Mouse (Mus musculus) stomach, embryonic 16.5 days (tissue): ENCODE measurements around the gene Pgm5. TPM values are rescaled to one million over a fixed set of nuclear protein-coding genes. Genes with fewer than 3 reads are reported as not detected.

Experiments used
- ATAC-seq: fragments of 200-750 bp; cut with Nextera tagmentation; 2 replicates; pipeline ENCODE4 v1.8.0; 2017; ENCODE audit warnings: moderate number of reproducible peaks, moderate TSS enrichment; ENCODE audit not compliant: insufficient read depth, low FRiP score
- H3K27ac ChIP-seq: fragments of 300-500 bp; sonication (generic); 2 replicates; pipeline ENCODE4 v1.5.1; 2014; ENCODE audit warnings: low read length
- H3K27me3 ChIP-seq: fragments of 300-500 bp; sonication (generic); 2 replicates; pipeline ENCODE4 v1.6.1; 2014; ENCODE audit warnings: low read length, control low read depth, mixed read lengths; ENCODE audit not compliant: control insufficient read depth, insufficient read depth
- H3K36me3 ChIP-seq: fragments of 300-500 bp; sonication (generic); 2 replicates; pipeline ENCODE4 v1.6.1; 2014; ENCODE audit warnings: low read length; ENCODE audit not compliant: control insufficient read depth, insufficient read depth
- H3K4me1 ChIP-seq: fragments of 300-500 bp; sonication (generic); 2 replicates; pipeline ENCODE4 v1.6.1; 2014; ENCODE audit warnings: low read length, control low read depth, mixed read lengths; ENCODE audit not compliant: control insufficient read depth, insufficient read depth
- H3K4me2 ChIP-seq: fragments of 300-500 bp; sonication (generic); 2 replicates; pipeline ENCODE4 v1.6.1; 2014; ENCODE audit warnings: low read depth, low read length, mixed read lengths
- H3K4me3 ChIP-seq: fragments of 300-500 bp; sonication (generic); replicated peaks from 2 replicates; pipeline ENCODE4 v1.5.1; 2014; ENCODE audit warnings: mild to moderate bottlenecking, low read length
- H3K9ac ChIP-seq: fragments of 300-500 bp; sonication (generic); 2 replicates; pipeline ENCODE4 v1.6.1; 2014; ENCODE audit warnings: low read length
- H3K9me3 ChIP-seq: fragments of 300-500 bp; sonication (generic); replicated peaks from 2 replicates; pipeline ENCODE4 v1.6.1; 2016; ENCODE audit warnings: low read length, control low read depth; ENCODE audit not compliant: control insufficient read depth
- WGBS: fragments of 180-500 bp; shearing (Covaris S2); extraction: QIAGEN DNeasy Blood & Tissue Kit; methylation state at CpG from one replicate; pipeline ENCODE4 v1.1.7; 2014; 5-methylcytosine and 5-hydroxymethylcytosine counted together
- polyA plus RNA-seq: library from polyadenylated mRNA; unstranded; fragments of >200 nt; fragmentation: Nextera tagmentation; extraction: Ambion mirVana; gene quantifications from 2 replicates; pipeline ENCODE4 v1.2.1, GENCODE M21; 2015

The Pgm5 gene
- polyA plus RNA-seq, 1 experiment from 2014 or later = 10.5 TPM

GRCm38 (mm10) chr19:24842080-24842479 is 19.6 kb downstream of the Pgm5 start:
- H3K4me2 ChIP-seq = no peak overlapping the region
- no peak overlapping the region for H3K27ac ChIP-seq
- H3K27me3 ChIP-seq = no peaks in the 10 kb centered on the region
- H3K4me3 ChIP-seq = no peak overlapping the region
- ATAC-seq = no peak
- whole genome bisulfite sequencing = 61% methylated on average over 3 of the region's 3 CpGs
- no peaks in the 10 kb centered on the region for H3K36me3 ChIP-seq
- H3K4me1 ChIP-seq = peaks cover 13% of the 10 kb centered on the region
- H3K9me3 ChIP-seq = no peaks in the 10 kb centered on the region
- no peak overlapping the region for H3K9ac ChIP-seq

GRCm38 (mm10) chr19:24824517-24824916 is 37.1 kb downstream of the Pgm5 start:
- Histone ChIP-seq H3K4me2 (no peak overlapping the region), H3K4me3 (no peak overlapping the region), H3K27ac (no peak overlapping the region), H3K4me1 (no peaks in the 10 kb centered on the region), H3K9me3 (no peaks in the 10 kb centered on the region), H3K27me3 (no peaks in the 10 kb centered on the region), H3K9ac (no peak overlapping the region), H3K36me3 (no peaks in the 10 kb centered on the region)
- ATAC-seq = no peak
- WGBS = 66% methylated on average over 4 of the region's 4 CpGs

GRCm38 (mm10) chr19:24815661-24816221 is 45.9 kb downstream of the Pgm5 start:
- H3K4me3 ChIP-seq = no peak overlapping the region
- no peaks in the 10 kb centered on the region for H3K27me3 ChIP-seq
- WGBS = 71% methylated on average over 12 of the region's 12 CpGs
- no peaks in the 10 kb centered on the region for H3K9me3 ChIP-seq
- no peak overlapping the region for H3K27ac ChIP-seq
- no peak for ATAC-seq
- no peak overlapping the region for H3K9ac ChIP-seq
- H3K4me2 ChIP-seq = no peak overlapping the region
- H3K36me3 ChIP-seq = 0 out of 2 replicates have a peak, but pooled peaks cover 4% of the 10 kb centered on the region
- peaks cover 5% of the 10 kb centered on the region; the same call in 1 of the 2 replicates for H3K4me1 ChIP-seq

- Histone ChIP-seq H3K4me3 (no peak overlapping the region), H3K27me3 (no peaks in the 10 kb centered on the region), H3K9me3 (no peaks in the 10 kb centered on the region), H3K4me1 (peaks cover 5% of the 10 kb centered on the region; the same call in 1 of the 2 replicates), H3K27ac (peak overlapping the region; percentile 10; the same call in 1 of the 2 replicates), H3K4me2 (no peak overlapping the region), H3K36me3 (no peaks in the 10 kb centered on the region), H3K9ac (no peak overlapping the region)
- 78% methylated on average over 8 of the region's 8 CpGs for WGBS
- ATAC-seq = no peak
Measured at GRCm38 (mm10) chr19:24812861-24813293, 48.8 kb downstream of the Pgm5 start.

GRCm38 (mm10) chr19:24812106-24812810 is 49.4 kb downstream of the Pgm5 start:
- no peak overlapping the region for H3K4me3 ChIP-seq
- H3K9ac ChIP-seq = no peak overlapping the region
- H3K4me2 ChIP-seq = no peak overlapping the region
- peaks cover 5% of the 10 kb centered on the region; the same call in 1 of the 2 replicates for H3K4me1 ChIP-seq
- H3K27me3 ChIP-seq = no peaks in the 10 kb centered on the region
- 73% methylated on average over 7 of the region's 7 CpGs for WGBS
- peak overlapping the region; percentile 10; the same call in 1 of the 2 replicates for H3K27ac ChIP-seq
- H3K36me3 ChIP-seq = no peaks in the 10 kb centered on the region
- 0 out of 2 replicates have a peak, but pooled peaks have one; percentile 25 for ATAC-seq
- H3K9me3 ChIP-seq = no peaks in the 10 kb centered on the region

GRCm38 (mm10) chr19:24811451-24811850 is 50.2 kb downstream of the Pgm5 start:
- WGBS = 53% methylated on average over 10 of the region's 10 CpGs
- ATAC-seq = peak; percentile 29; the same call in 1 of the 2 replicates
- no peak overlapping the region for H3K9ac ChIP-seq
- H3K9me3 ChIP-seq = no peaks in the 10 kb centered on the region
- H3K4me1 ChIP-seq = peaks cover 5% of the 10 kb centered on the region; the same call in 1 of the 2 replicates
- no peaks in the 10 kb centered on the region for H3K27me3 ChIP-seq
- H3K4me2 ChIP-seq = no peak overlapping the region
- no peak overlapping the region for H3K4me3 ChIP-seq
- no peaks in the 10 kb centered on the region for H3K36me3 ChIP-seq
- peak overlapping the region; percentile 15; the same call in 1 of the 2 replicates for H3K27ac ChIP-seq

GRCm38 (mm10) chr19:24806013-24806412 is 55.6 kb downstream of the Pgm5 start:
- Histone ChIP-seq H3K27ac (no peak overlapping the region), H3K9me3 (no peaks in the 10 kb centered on the region), H3K27me3 (no peaks in the 10 kb centered on the region), H3K4me3 (no peak overlapping the region), H3K36me3 (peaks cover 4% of the 10 kb centered on the region; the same call in 1 of the 2 replicates), H3K4me2 (no peak overlapping the region), H3K9ac (no peak overlapping the region), H3K4me1 (no peaks in the 10 kb centered on the region; the same call in 1 of the 2 replicates)
- ATAC-seq = no peak
- 71% methylated on average over 3 of the region's 3 CpGs for WGBS

GRCm38 (mm10) chr19:24797606-24798005 is 64.0 kb downstream of the Pgm5 start:
- no peak overlapping the region for H3K4me3 ChIP-seq
- no peaks in the 10 kb centered on the region for H3K4me1 ChIP-seq
- no peak overlapping the region for H3K9ac ChIP-seq
- H3K27me3 ChIP-seq = no peaks in the 10 kb centered on the region
- H3K27ac ChIP-seq = peak overlapping the region; percentile 56
- no peaks in the 10 kb centered on the region for H3K9me3 ChIP-seq
- no peak overlapping the region for H3K4me2 ChIP-seq
- WGBS = 39% methylated on average over 9 of the region's 9 CpGs
- peak; percentile 49; the same call in 1 of the 2 replicates for ATAC-seq
- no peaks in the 10 kb centered on the region for H3K36me3 ChIP-seq

GRCm38 (mm10) chr19:24794350-24794749 is 67.3 kb downstream of the Pgm5 start:
- Histone ChIP-seq H3K9me3 (no peaks in the 10 kb centered on the region), H3K4me1 (no peaks in the 10 kb centered on the region), H3K27me3 (no peaks in the 10 kb centered on the region), H3K36me3 (no peaks in the 10 kb centered on the region), H3K27ac (no peak overlapping the region), H3K9ac (no peak overlapping the region), H3K4me2 (no peak overlapping the region), H3K4me3 (no peak overlapping the region)
- 68% methylated on average over 6 of the region's 6 CpGs for WGBS
- no peak for ATAC-seq
